Mouse (Mus musculus) retina, postnatal 7 days (tissue): Measurements from ENCODE around the gene Gm20823.
"Not testable (repeated sequence)": the region's sequence is repeated elsewhere in the genome, so short reads cannot be mapped to it uniquely, and the experiment has no call there.

Experiments
- DNase-seq: peaks from one replicate; pipeline ENCODE4 v3.0.0-alpha.2; 2012; ENCODE audit warnings: low read depth, low spot score

Gm20823 gene

DNA sequence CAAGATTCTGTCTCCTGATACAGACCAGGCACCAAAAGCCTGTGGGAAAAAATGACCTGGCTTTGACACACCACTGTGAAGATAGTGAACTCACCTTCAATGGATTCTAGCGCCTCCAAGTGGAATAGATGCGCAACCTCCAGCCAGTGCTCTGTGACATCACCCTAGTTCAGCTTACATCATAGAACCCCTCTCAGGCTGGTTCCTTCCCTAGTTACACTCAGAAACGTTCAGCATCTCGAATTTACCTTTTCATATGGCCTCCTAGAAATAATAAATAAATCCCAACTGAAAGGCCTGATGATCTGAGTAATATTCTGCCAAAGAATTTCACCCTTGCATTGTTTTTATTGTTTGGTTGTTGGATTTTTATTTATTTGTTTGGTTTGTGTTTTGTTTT, at the start of gene Gm20823:
Gm20823 (minus strand) TSS at position 101 of the 400 bp plus-strand sequence.
- DNase-seq, result not testable (repeated sequence)
